Comparison of ENCODE assay signal across 9 mouse cellular contexts in the genomic region with DNA sequence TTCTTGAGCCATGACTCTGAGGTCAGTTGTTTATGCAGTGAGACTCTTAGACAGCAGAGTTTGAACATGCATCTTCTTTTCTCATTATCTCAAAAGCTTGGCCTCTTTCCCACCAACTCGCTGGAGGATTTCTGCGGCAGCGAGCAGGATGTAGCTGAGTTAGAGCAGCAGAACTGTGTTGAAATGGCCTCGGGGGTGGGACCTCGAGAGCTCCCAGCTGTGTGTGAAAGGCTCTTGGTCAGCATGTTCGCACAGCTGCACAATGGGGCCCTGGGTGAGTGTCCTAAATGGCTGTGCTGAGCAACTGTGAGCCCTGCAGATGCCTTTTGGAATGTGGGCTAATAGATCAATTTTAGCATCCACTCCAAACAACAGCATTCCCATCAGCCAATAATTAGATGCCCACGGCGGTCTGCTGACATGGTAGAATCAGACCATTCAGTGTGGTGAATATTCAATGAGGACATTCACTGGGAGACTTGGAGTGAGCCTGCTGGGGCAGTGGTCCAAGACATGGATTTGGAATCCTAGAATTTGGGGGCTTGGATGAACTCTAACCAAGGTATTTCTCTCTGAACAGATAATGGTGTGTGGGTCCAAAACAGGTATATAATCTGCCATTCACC. TPM values are rescaled to one million over a fixed set of nuclear protein-coding genes. Genes with fewer than 3 reads are reported as not detected.
DNase-seq lines count a peak whose midpoint lies in the region; ATAC-seq and TF ChIP-seq lines count a peak whose summit lies in the region.
"Had no signal": no experiment of that assay in that cellular context is flagged by ENCODE, and none has a peak within 500 bp of the region (broad histone marks: within the 10 kb centered on the region; RNA-seq: fewer than 3 reads in every experiment).

No protein-coding gene starts in this region.

- no peak overlapping the region for H3K27ac ChIP-seq in midbrain, postnatal 0 days (ENCODE audit: low read depth, low read length)

- no peaks in the 10 kb centered on the region for H3K36me3 ChIP-seq in midbrain, postnatal 0 days (ENCODE audit: insufficient read depth, low read length)

- WGBS in midbrain, postnatal 0 days: 19% methylated on average over 8 of the region's 8 CpGs

- peak; percentile 50 for DNase-seq in adrenal gland, adult 2 months
- no peak for DNase-seq in adrenal gland, adult 18-20 months (ENCODE audit: low spot score in 2 of 2)
- DNase-seq in adrenal gland, postnatal 36 days: peak; percentile 39 to 59
- peak; percentile 92 for DNase-seq in heart, adult 8-10 months (ENCODE audit: low spot score)
- peak; percentile 24 to 38 for DNase-seq in kidney, adult 8-10 months
- peak; percentile 49 for DNase-seq in midbrain, postnatal 0 days (ENCODE audit: low spot score)
- DNase-seq in left cerebral cortex, adult 11 months (ENCODE audit: low spot score): no peak
- no peak for DNase-seq in cerebellum, adult 9-11 months

- no peak overlapping the region for H3K9ac ChIP-seq in midbrain, postnatal 0 days (replicated peaks; ENCODE audit: low read length, poor library complexity, severe bottlenecking)

- H3K4me1 ChIP-seq in midbrain, postnatal 0 days (ENCODE audit: insufficient read depth, low read length): no peaks in the 10 kb centered on the region

- H3K4me2 ChIP-seq in midbrain, postnatal 0 days (ENCODE audit: low read depth, low read length, poor library complexity, severe bottlenecking): no peak overlapping the region

- H3K27me3 ChIP-seq in midbrain, postnatal 0 days (ENCODE audit: insufficient read depth, low read length): no peaks in the 10 kb centered on the region

- ATAC-seq in midbrain, postnatal 0 days (ENCODE audit: low FRiP score): no peak

- H3K4me3 ChIP-seq in midbrain, postnatal 0 days (ENCODE audit: low read depth, low read length): no peak overlapping the region

- no peaks in the 10 kb centered on the region for H3K9me3 ChIP-seq in midbrain, postnatal 0 days (ENCODE audit: low read length)

- TF ChIP-seq CTCF in midbrain, postnatal 0 days (IDR thresholded peaks at IDR 0.05): no peak

RNA-seq across cellular contexts. Expression of a gene that starts 49.1 kb away (rescaled TPM):
- not detected for total RNA-seq in adrenal gland, adult 2 months (2021)
- not detected in 2 replicates for polyA plus RNA-seq in adrenal gland, adult 2 months (2012; rRNA removed)
- total RNA-seq in adrenal gland, adult 18-20 months (2021): not detected
- total RNA-seq in adrenal gland, postnatal 36 days (2021): not detected
- not detected for total RNA-seq in heart, adult 8-10 months (2022)
- not detected in 2 replicates for total RNA-seq in midbrain, postnatal 0 days (2014; rRNA removed)
- not detected in 2 replicates for polyA plus RNA-seq in midbrain, postnatal 0 days (2015; fragmentation: Nextera tagmentation; extraction: Ambion mirVana)
- total RNA-seq: left cerebral cortex, postnatal 25 days had no signal

Comparison
In these comparisons a context has a peak if more than half of its experiments do, and no peak if none do; other contexts are left out.
1. DNase-seq: peak in adrenal gland, adult 2 months (single experiment), adrenal gland, postnatal 36 days (2 of 2), heart, adult 8-10 months (single experiment), kidney, adult 8-10 months (2 of 2) and midbrain, postnatal 0 days (single experiment); none in adrenal gland, adult 18-20 months (0 of 2), left cerebral cortex, adult 11 months (single experiment) and cerebellum, adult 9-11 months (single experiment).